Mouse (Mus musculus) neural tube, embryonic 12.5 days (tissue): ENCODE measurements around the gene Olfr1136. TPM values are rescaled to one million over a fixed set of nuclear protein-coding genes. Genes with fewer than 3 reads are reported as not detected.

Experiments used
- ATAC-seq: fragments of 200-750 bp; cut with Nextera tagmentation; 2 replicates; pipeline ENCODE4 v1.8.0; 2017; ENCODE audit warnings: low read depth, mild to moderate bottlenecking, moderate TSS enrichment, moderate library complexity; ENCODE audit not compliant: low FRiP score
- H3K27ac ChIP-seq: fragments of 300-500 bp; sonication (generic); 2 replicates; pipeline ENCODE4 v1.5.1; 2016
- H3K27me3 ChIP-seq: fragments of 300-500 bp; sonication (generic); replicated peaks from 2 replicates; pipeline ENCODE4 v1.6.1; 2016; ENCODE audit warnings: mild to moderate bottlenecking
- H3K36me3 ChIP-seq: fragments of 300-500 bp; sonication (generic); 2 replicates; pipeline ENCODE4 v1.6.1; 2016; ENCODE audit warnings: mild to moderate bottlenecking
- H3K4me1 ChIP-seq: fragments of 300-500 bp; sonication (generic); 2 replicates; pipeline ENCODE4 v1.6.1; 2016
- H3K4me2 ChIP-seq: fragments of 300-500 bp; sonication (generic); replicated peaks from 2 replicates; pipeline ENCODE4 v1.6.1; 2016; ENCODE audit warnings: mild to moderate bottlenecking
- H3K4me3 ChIP-seq: fragments of 300-500 bp; sonication (generic); 2 replicates; pipeline ENCODE4 v1.5.1; 2016
- H3K9ac ChIP-seq: fragments of 300-500 bp; sonication (generic); 2 replicates; pipeline ENCODE4 v1.6.1; 2016; ENCODE audit warnings: mild to moderate bottlenecking
- H3K9me3 ChIP-seq: fragments of 300-500 bp; sonication (generic); 2 replicates; pipeline ENCODE4 v1.6.1; 2016; ENCODE audit warnings: mild to moderate bottlenecking
- WGBS: fragments of 180-500 bp; shearing (Covaris S2); methylation state at CpG from one replicate; pipeline ENCODE4 v1.1.7; 2016; 5-methylcytosine and 5-hydroxymethylcytosine counted together
- polyA plus RNA-seq: library from polyadenylated mRNA; unstranded; fragments of >200 nt; fragmentation: Nextera tagmentation; extraction: Ambion mirVana; gene quantifications from 2 replicates; pipeline ENCODE4 v1.2.1, GENCODE M21; 2016

Gene Olfr1136
- not detected in 2 replicates for polyA plus RNA-seq

- Histone ChIP-seq H3K4me3 (no peak within 1 kb of the TSS), H3K4me2 (no peak within 1 kb of the TSS), H3K9me3 (no peaks in the 10 kb centered on the region), H3K27me3 (no peaks in the 10 kb centered on the region), H3K27ac (no peak within 1 kb of the TSS), H3K36me3 (no peaks in the 10 kb centered on the region), H3K4me1 (no peaks in the 10 kb centered on the region), H3K9ac (no peak within 1 kb of the TSS)
- no peak for ATAC-seq
These were observed at the start of gene Olfr1136 for GRCm38 (mm10) chr2:87693847-87694246. Olfr1136 (minus strand) TSS chr2:87693947.

GRCm38 (mm10) chr2:87743452-87743851 is 49.7 kb upstream of the Olfr1136 start, which contains the start of gene Olfr1140:
Olfr1140 (plus strand) TSS chr2:87743752.
- H3K4me1 ChIP-seq: no peaks in the 10 kb centered on the region
- no peak for ATAC-seq

GRCm38 (mm10) chr2:87739878-87740277 is 46.1 kb upstream of the Olfr1136 start, which contains the start of gene Olfr1138:
Olfr1138 (minus strand) TSS chr2:87739978.
- Histone ChIP-seq H3K9me3 (no peaks in the 10 kb centered on the region), H3K27me3 (no peaks in the 10 kb centered on the region), H3K9ac (no peak within 1 kb of the TSS), H3K4me3 (no peak within 1 kb of the TSS), H3K4me2 (no peak within 1 kb of the TSS), H3K27ac (no peak within 1 kb of the TSS), H3K36me3 (no peaks in the 10 kb centered on the region), H3K4me1 (no peaks in the 10 kb centered on the region)
- no peak for ATAC-seq
- WGBS: 83% methylated on average over 1 of the region's 1 CpGs

More at GRCm38 (mm10) chr2:87743452-87743851, 49.7 kb upstream of the Olfr1136 start, which contains the start of gene Olfr1140:
- no peak within 1 kb of the TSS for H3K27ac ChIP-seq
- no peak within 1 kb of the TSS for H3K9ac ChIP-seq
- WGBS: 74% methylated on average over 3 of the region's 3 CpGs
- no peak within 1 kb of the TSS for H3K4me2 ChIP-seq
- H3K27me3 ChIP-seq: no peaks in the 10 kb centered on the region
- no peaks in the 10 kb centered on the region for H3K9me3 ChIP-seq
- no peak within 1 kb of the TSS for H3K4me3 ChIP-seq
- H3K36me3 ChIP-seq: no peaks in the 10 kb centered on the region

- no peak within 1 kb of the TSS for H3K27ac ChIP-seq
- no peak within 1 kb of the TSS for H3K4me2 ChIP-seq
- H3K36me3 ChIP-seq: no peaks in the 10 kb centered on the region
- H3K4me3 ChIP-seq: no peak within 1 kb of the TSS
- H3K9me3 ChIP-seq: no peaks in the 10 kb centered on the region
- no peaks in the 10 kb centered on the region for H3K4me1 ChIP-seq
- no peak within 1 kb of the TSS for H3K9ac ChIP-seq
- H3K27me3 ChIP-seq: no peaks in the 10 kb centered on the region
- ATAC-seq: no peak
These were observed 19.3 kb upstream of the Olfr1136 start, which contains the start of gene Olfr1137 for GRCm38 (mm10) chr2:87713079-87713478. Olfr1137 (minus strand) TSS chr2:87713179.

- Histone ChIP-seq H3K27ac (no peak within 1 kb of the TSS), H3K27me3 (no peaks in the 10 kb centered on the region), H3K4me3 (no peak within 1 kb of the TSS), H3K4me2 (no peak within 1 kb of the TSS), H3K9ac (no peak within 1 kb of the TSS), H3K9me3 (no peaks in the 10 kb centered on the region), H3K4me1 (no peaks in the 10 kb centered on the region), H3K36me3 (no peaks in the 10 kb centered on the region)
- WGBS: 24% methylated on average over 1 of the region's 1 CpGs
- ATAC-seq: no peak
These were observed 20.2 kb downstream of the Olfr1136 start, which contains the start of gene Olfr1135 for GRCm38 (mm10) chr2:87673564-87673963. Olfr1135 (minus strand) TSS chr2:87673664.

GRCm38 (mm10) chr2:87658360-87658759 is 35.4 kb downstream of the Olfr1136 start, which contains the start of gene Olfr1134:
Olfr1134 (minus strand) TSS chr2:87658460.
- Histone ChIP-seq H3K4me2 (no peak within 1 kb of the TSS), H3K4me3 (no peak within 1 kb of the TSS), H3K4me1 (no peaks in the 10 kb centered on the region), H3K9me3 (no peaks in the 10 kb centered on the region), H3K27ac (no peak within 1 kb of the TSS), H3K27me3 (no peaks in the 10 kb centered on the region), H3K9ac (no peak within 1 kb of the TSS), H3K36me3 (no peaks in the 10 kb centered on the region)
- no peak for ATAC-seq
- WGBS: 86% methylated on average over 2 of the region's 2 CpGs

GRCm38 (mm10) chr2:87647274-87647673 is 46.5 kb downstream of the Olfr1136 start, which contains the start of gene Olfr1133:
Olfr1133 (minus strand) TSS chr2:87647374.
- no peaks in the 10 kb centered on the region for H3K9me3 ChIP-seq
- no peak within 1 kb of the TSS for H3K4me2 ChIP-seq
- no peak within 1 kb of the TSS for H3K4me3 ChIP-seq
- ATAC-seq: no peak
- no peaks in the 10 kb centered on the region for H3K4me1 ChIP-seq
- no peak within 1 kb of the TSS for H3K27ac ChIP-seq
- H3K36me3 ChIP-seq: no peaks in the 10 kb centered on the region
- H3K27me3 ChIP-seq: no peaks in the 10 kb centered on the region
- H3K9ac ChIP-seq: no peak within 1 kb of the TSS

Other genes with a start within 250 kb of the Olfr1136 start
- not detected in 2 replicates for gene Olfr1126, start 240.0 kb downstream of the Olfr1136 start, polyA plus RNA-seq
- gene Pramel7, start 196.9 kb downstream of the Olfr1136 start, polyA plus RNA-seq: not detected in 2 replicates
- not detected in 2 replicates for gene Pramel6, start 187.4 kb downstream of the Olfr1136 start, polyA plus RNA-seq
- not detected in 2 replicates for gene Olfr153, start 162.2 kb downstream of the Olfr1136 start, polyA plus RNA-seq
- not detected in 2 replicates for gene Olfr1128, start 148.4 kb downstream of the Olfr1136 start, polyA plus RNA-seq
- not detected in 2 replicates for gene Olfr1129, start 120.0 kb downstream of the Olfr1136 start, polyA plus RNA-seq
- not detected in 2 replicates for gene Olfr1130, start 87.7 kb downstream of the Olfr1136 start, polyA plus RNA-seq
- not detected in 2 replicates for gene Olfr1131, start 66.8 kb downstream of the Olfr1136 start, polyA plus RNA-seq
- not detected in 2 replicates for gene Olfr1132, start 56.4 kb downstream of the Olfr1136 start, polyA plus RNA-seq
- not detected in 2 replicates for gene Olfr1133, start 46.6 kb downstream of the Olfr1136 start, polyA plus RNA-seq
- gene Olfr1134, start 35.5 kb downstream of the Olfr1136 start, polyA plus RNA-seq: not detected in 2 replicates
- gene Olfr1135, start 20.3 kb downstream of the Olfr1136 start, polyA plus RNA-seq: not detected in 2 replicates
- not detected in 2 replicates for gene Olfr1137, start 19.2 kb upstream of the Olfr1136 start, polyA plus RNA-seq
- gene Olfr1138, start 46.0 kb upstream of the Olfr1136 start, polyA plus RNA-seq: not detected in 2 replicates
- not detected in 2 replicates for gene Olfr1140, start 49.8 kb upstream of the Olfr1136 start, polyA plus RNA-seq
- gene Olfr1141, start 60.0 kb upstream of the Olfr1136 start, polyA plus RNA-seq: not detected in 2 replicates
- not detected in 2 replicates for gene Olfr152, start 85.5 kb upstream of the Olfr1136 start, polyA plus RNA-seq
- gene Olfr1143, start 106.6 kb upstream of the Olfr1136 start, polyA plus RNA-seq: not detected in 2 replicates
- not detected in 2 replicates for gene Olfr1145, start 115.9 kb upstream of the Olfr1136 start, polyA plus RNA-seq
- gene Olfr1148, start 136.6 kb upstream of the Olfr1136 start, polyA plus RNA-seq: not detected in 2 replicates
- gene Olfr1150-ps1, start 150.0 kb upstream of the Olfr1136 start, polyA plus RNA-seq: not detected in 2 replicates
- not detected in 2 replicates for gene Olfr1151, start 161.9 kb upstream of the Olfr1136 start, polyA plus RNA-seq
- gene Olfr1152, start 172.5 kb upstream of the Olfr1136 start, polyA plus RNA-seq: 0.03 TPM in 1 of 2 replicates, not detected in the other
- not detected in 2 replicates for gene Olfr1153, start 201.0 kb upstream of the Olfr1136 start, polyA plus RNA-seq
- gene Olfr1154, start 211.2 kb upstream of the Olfr1136 start, polyA plus RNA-seq: not detected in 2 replicates